Mouse (Mus musculus) CH12.LX (cell line): ENCODE results near the gene Zhx3.

ENCODE experiments used
- MYC ChIP-seq: IDR thresholded peaks from 2 replicates; pipeline ENCODE4 v1.6.1; 2011; ENCODE audit warnings: low read depth, mild to moderate bottlenecking, improper control_type of control experiment, low read length
- POLR2AphosphoS2 ChIP-seq: IDR thresholded peaks from 2 replicates; pipeline ENCODE4 v1.6.1; 2011; ENCODE audit warnings: low read depth, low read length, improper control_type of control experiment
- SIN3A ChIP-seq: IDR thresholded peaks from 2 replicates; pipeline ENCODE4 v1.6.1; 2012; ENCODE audit warnings: low read length, improper control_type of control experiment, inconsistent platforms

- TF ChIP-seq POLR2AphosphoS2, result no peak
- TF ChIP-seq SIN3A, result no peak
- TF ChIP-seq MYC, result no peak
Observed at GRCm38 (mm10) chr2:160760433-160761184, 112.2 kb downstream of the Zhx3 start.
